31 mouse cellular contexts compared by ENCODE assay signal in genomic region chr6:125701146-125701545, GRCm38 (mm10). TPM values are rescaled to one million over a fixed set of nuclear protein-coding genes. Genes with fewer than 3 reads are reported as not detected.
"Had no signal": no experiment of that assay in that cellular context is flagged by ENCODE, and none has a peak within 500 bp of the region (broad histone marks: within the 10 kb centered on the region; RNA-seq: fewer than 3 reads in every experiment).

No protein-coding gene starts in this region.

- H3K27me3 ChIP-seq: limb, embryonic 12.5 days; limb, embryonic 13.5 days; limb, embryonic 15.5 days; liver, embryonic 12.5 days; liver, embryonic 13.5 days; liver, embryonic 15.5 days; midbrain, embryonic 12.5 days; midbrain, embryonic 13.5 days; midbrain, embryonic 15.5 days had no signal

- H3K9me3 ChIP-seq: limb, embryonic 12.5 days; limb, embryonic 13.5 days; limb, embryonic 15.5 days; liver, embryonic 12.5 days; liver, embryonic 13.5 days; liver, embryonic 15.5 days; lung, embryonic 15.5 days; midbrain, embryonic 10.5 days; midbrain, embryonic 12.5 days; midbrain, embryonic 13.5 days; midbrain, embryonic 15.5 days had no signal

- H3K27ac ChIP-seq: left cerebral cortex, adult 2 months; limb, embryonic 12.5 days; limb, embryonic 13.5 days; limb, embryonic 15.5 days; liver, embryonic 12.5 days; liver, embryonic 13.5 days; liver, embryonic 14.5 days; liver, embryonic 15.5 days; lung, embryonic 15.5 days; macrophage; midbrain, embryonic 10.5 days; midbrain, embryonic 12.5 days; midbrain, embryonic 13.5 days; midbrain, embryonic 15.5 days had no signal

- H3K4me3 ChIP-seq: left cerebral cortex, adult 2 months; limb, embryonic 12.5 days; limb, embryonic 13.5 days; limb, embryonic 15.5 days; liver, embryonic 12.5 days; liver, embryonic 13.5 days; liver, embryonic 15.5 days; lung, embryonic 15.5 days; megakaryocyte, embryonic 14.5 days; midbrain, embryonic 10.5 days; midbrain, embryonic 12.5 days; midbrain, embryonic 13.5 days; midbrain, embryonic 15.5 days; myocyte had no signal

- ATAC-seq: liver, embryonic 12.5 days; liver, postnatal 0 days; midbrain, embryonic 13.5 days; midbrain, embryonic 15.5 days; midbrain, embryonic 16.5 days had no signal

- H3K4me1 ChIP-seq: limb, embryonic 12.5 days; limb, embryonic 13.5 days; limb, embryonic 15.5 days; liver, embryonic 12.5 days; liver, embryonic 13.5 days; liver, embryonic 15.5 days; lung, embryonic 15.5 days; midbrain, embryonic 10.5 days; midbrain, embryonic 12.5 days; midbrain, embryonic 13.5 days; midbrain, embryonic 15.5 days had no signal

- DNase-seq: left cerebral cortex, postnatal 4 days; liver; liver, embryonic 13.5 days; liver, postnatal 0 days; lung, adult 18-20 months; lung, adult 2 months; lung, embryonic 14.5 days; lung, postnatal 10 days; lung, postnatal 14 days; lung, postnatal 36 days; midbrain, embryonic 14.5 days had no signal

- H3K9ac ChIP-seq: limb, embryonic 12.5 days; limb, embryonic 13.5 days; limb, embryonic 15.5 days; liver, embryonic 12.5 days; liver, embryonic 13.5 days; liver, embryonic 14.5 days; liver, embryonic 15.5 days; liver, postnatal 0 days; lung, embryonic 14.5 days; lung, embryonic 15.5 days; midbrain, embryonic 12.5 days; midbrain, embryonic 13.5 days; midbrain, embryonic 15.5 days had no signal

- H3K36me3 ChIP-seq: limb, embryonic 12.5 days; limb, embryonic 13.5 days; limb, embryonic 15.5 days; liver, embryonic 12.5 days; liver, embryonic 13.5 days; liver, embryonic 15.5 days; lung, embryonic 15.5 days; midbrain, embryonic 10.5 days; midbrain, embryonic 12.5 days; midbrain, embryonic 13.5 days; midbrain, embryonic 15.5 days had no signal

- H3K4me2 ChIP-seq: limb, embryonic 12.5 days; limb, embryonic 13.5 days; limb, embryonic 15.5 days; liver, embryonic 11.5 days; liver, embryonic 12.5 days; liver, embryonic 13.5 days; liver, embryonic 15.5 days; lung, embryonic 14.5 days; lung, embryonic 15.5 days; midbrain, embryonic 11.5 days; midbrain, embryonic 12.5 days; midbrain, embryonic 13.5 days; midbrain, embryonic 15.5 days had no signal

RNA-seq across cellular contexts. Expression of gene Ano2, which starts 10.9 kb away (rescaled TPM):
- polyA plus RNA-seq: limb, embryonic 12.5 days; limb, embryonic 13.5 days; liver, adult 2 months; liver, embryonic 16.5 days; liver, postnatal 0 days; macrophage; myocyte had no signal
